Mouse (Mus musculus) liver, embryonic 13.5 days (tissue): Measurements from ENCODE around the gene Smarcc2. TPM values are rescaled to one million over a fixed set of nuclear protein-coding genes. Genes with fewer than 3 reads are reported as not detected.

Source experiments
- ATAC-seq: fragments of 200-750 bp; cut with Nextera tagmentation; 2 replicates; pipeline ENCODE4 v1.8.0; 2017; ENCODE audit warnings: low read depth, mild to moderate bottlenecking, moderate number of reproducible peaks, moderate library complexity
- DNase-seq: peaks from one replicate; pipeline ENCODE4 v3.0.0; 2022
- H3K27ac ChIP-seq: fragments of 300-500 bp; sonication (generic); 2 replicates; pipeline ENCODE4 v1.5.1; 2015; ENCODE audit warnings: moderate library complexity, mild to moderate bottlenecking, inconsistent platforms
- H3K27me3 ChIP-seq: fragments of 300-500 bp; sonication (generic); 2 replicates; pipeline ENCODE4 v1.6.1; 2015; ENCODE audit warnings: mild to moderate bottlenecking, inconsistent platforms
- H3K36me3 ChIP-seq: fragments of 300-500 bp; sonication (generic); 2 replicates; pipeline ENCODE4 v1.6.1; 2015; ENCODE audit warnings: mild to moderate bottlenecking, inconsistent platforms
- H3K4me1 ChIP-seq: fragments of 300-500 bp; sonication (generic); replicated peaks from 2 replicates; pipeline ENCODE4 v1.6.1; 2015; ENCODE audit warnings: inconsistent platforms
- H3K4me2 ChIP-seq: fragments of 300-500 bp; sonication (generic); 2 replicates; pipeline ENCODE4 v1.6.1; 2015; ENCODE audit warnings: inconsistent platforms, mild to moderate bottlenecking, moderate library complexity
- H3K4me3 ChIP-seq: fragments of 300-500 bp; sonication (generic); replicated peaks from 2 replicates; pipeline ENCODE4 v1.5.1; 2015; ENCODE audit warnings: mild to moderate bottlenecking, inconsistent platforms
- H3K9ac ChIP-seq: fragments of 300-500 bp; sonication (generic); 2 replicates; pipeline ENCODE4 v1.6.1; 2015; ENCODE audit warnings: mild to moderate bottlenecking, inconsistent platforms
- H3K9me3 ChIP-seq: fragments of 300-500 bp; sonication (generic); replicated peaks from 2 replicates; pipeline ENCODE4 v1.6.1; 2016; ENCODE audit warnings: inconsistent platforms
- WGBS: fragments of 180-500 bp; shearing (Covaris S2); methylation state at CpG from one replicate; pipeline ENCODE4 v1.1.7; 2015; ENCODE audit not compliant: insufficient replicate concordance; 5-methylcytosine and 5-hydroxymethylcytosine counted together
- polyA plus RNA-seq: library from polyadenylated mRNA; unstranded; fragments of >200 nt; fragmentation: Nextera tagmentation; extraction: Ambion mirVana; gene quantifications from 2 replicates; pipeline ENCODE4 v1.2.1, GENCODE M21; 2015

Gene Smarcc2
- polyA plus RNA-seq, 1 experiment from 2014 or later: 18.5 TPM

DNA sequence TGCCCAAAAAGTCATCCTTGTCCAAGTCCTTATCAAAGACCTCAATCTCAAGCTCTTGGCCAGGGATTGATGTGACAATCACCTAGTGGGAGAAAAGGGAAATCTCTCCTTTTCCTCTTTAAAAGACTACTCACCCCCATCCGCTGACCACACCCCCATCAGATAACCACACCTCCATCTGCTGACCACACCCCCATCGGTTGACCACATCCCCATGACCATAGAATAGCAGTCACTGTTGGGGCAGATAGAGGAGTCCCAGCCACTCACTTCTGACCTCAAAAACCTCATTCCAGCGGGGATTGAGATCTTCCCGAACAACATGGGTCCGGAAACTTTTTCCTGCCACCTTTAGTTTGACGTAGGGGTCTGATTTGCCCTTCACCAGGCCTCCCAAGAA, 57.6 kb downstream of the Smarcc2 start:
- Histone ChIP-seq H3K4me1 (peaks cover 35% of the 10 kb centered on the region), H3K4me3 (no peak overlapping the region), H3K9ac (0 out of 2 replicates have a peak overlapping the region, but pooled peaks have one; percentile 22), H3K9me3 (no peaks in the 10 kb centered on the region), H3K4me2 (no peak overlapping the region), H3K27me3 (no peaks in the 10 kb centered on the region), H3K36me3 (peaks cover 69% of the 10 kb centered on the region), H3K27ac (no peak overlapping the region)
- ATAC-seq (no peak), DNase-seq (no peak)
- 15% methylated on average over 6 of the region's 6 CpGs for WGBS

DNA sequence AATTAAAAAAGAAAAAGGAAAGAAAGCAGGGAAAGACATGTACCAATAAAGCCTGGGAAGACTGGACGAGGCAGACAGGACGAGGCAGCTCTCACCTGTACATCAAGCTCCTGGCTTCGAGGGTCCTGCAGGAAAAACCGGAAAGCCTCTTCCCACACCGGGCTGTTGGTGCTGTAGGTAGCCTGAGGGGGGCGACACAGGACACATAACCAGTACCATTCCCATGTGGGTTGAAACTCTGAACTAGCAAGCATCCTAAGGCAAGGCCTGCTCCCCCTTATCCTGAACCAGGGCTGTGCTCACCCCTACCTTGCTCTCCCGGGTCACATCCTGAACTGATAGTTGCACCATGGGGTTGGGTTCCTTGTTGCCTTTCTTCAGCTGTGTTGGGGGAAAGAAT, 59.8 kb downstream of the Smarcc2 start:
- H3K36me3 ChIP-seq: peaks cover 56% of the 10 kb centered on the region
- no peak overlapping the region for H3K4me3 ChIP-seq
- ATAC-seq (no peak), DNase-seq (no peak)
- 74% methylated on average over 7 of the region's 7 CpGs for WGBS
- 0 out of 2 replicates have a peak, but pooled peaks cover under 1% of the 10 kb centered on the region for H3K27me3 ChIP-seq
- no peak overlapping the region for H3K4me2 ChIP-seq
- H3K27ac ChIP-seq: no peak overlapping the region
- H3K9me3 ChIP-seq: no peaks in the 10 kb centered on the region
- no peak overlapping the region for H3K9ac ChIP-seq
- H3K4me1 ChIP-seq: peaks cover 36% of the 10 kb centered on the region

DNA sequence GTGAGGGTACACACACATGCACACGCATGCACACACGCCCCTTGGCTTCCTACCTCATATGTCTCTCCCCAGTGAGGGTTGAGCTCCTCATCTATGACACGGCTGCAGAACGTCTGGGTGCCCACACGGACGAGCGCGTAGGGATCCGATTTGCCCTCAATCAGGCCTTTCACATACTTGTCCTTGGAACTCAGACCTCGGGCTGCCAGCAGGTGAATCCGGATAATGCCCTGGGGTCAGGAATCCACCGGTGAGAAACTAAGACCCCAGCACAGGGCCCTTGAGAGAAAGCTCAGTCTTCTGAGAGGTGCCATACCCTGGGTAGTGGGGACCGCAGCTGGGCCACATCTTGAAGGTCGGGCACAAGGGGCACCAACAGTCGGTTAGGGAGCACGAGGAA, 61.5 kb downstream of the Smarcc2 start:
- H3K9me3 ChIP-seq: no peaks in the 10 kb centered on the region
- DNase-seq (no peak), ATAC-seq (no peak)
- 85% methylated on average over 16 of the region's 16 CpGs for WGBS
- no peak overlapping the region for H3K9ac ChIP-seq
- H3K4me2 ChIP-seq: no peak overlapping the region
- 0 out of 2 replicates have a peak, but pooled peaks cover 3% of the 10 kb centered on the region for H3K27me3 ChIP-seq
- H3K4me3 ChIP-seq: no peak overlapping the region
- peaks cover 45% of the 10 kb centered on the region for H3K4me1 ChIP-seq
- no peak overlapping the region for H3K27ac ChIP-seq
- peaks cover 47% of the 10 kb centered on the region for H3K36me3 ChIP-seq

DNA sequence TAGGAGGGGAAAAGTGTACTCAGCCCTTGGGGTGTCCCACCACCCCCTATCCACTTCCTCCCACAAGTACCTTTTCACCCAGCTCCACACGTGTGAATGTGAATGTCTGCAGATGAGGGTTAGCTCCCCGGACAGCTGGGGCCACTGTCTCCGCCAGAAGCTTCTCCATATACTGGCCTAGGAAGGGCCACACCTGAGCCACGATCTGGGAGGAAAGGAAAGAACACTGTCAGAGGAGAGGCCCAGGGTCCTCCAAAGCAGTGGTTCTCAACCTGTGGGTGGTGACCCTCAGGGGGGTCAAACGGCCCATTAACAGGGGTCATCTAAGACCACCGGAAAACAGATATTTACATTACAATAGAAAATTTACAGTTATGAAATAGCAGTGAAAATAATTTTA, 63.3 kb downstream of the Smarcc2 start:
- Histone ChIP-seq H3K27ac (no peak overlapping the region), H3K9ac (no peak overlapping the region), H3K4me3 (no peak overlapping the region), H3K27me3 (0 out of 2 replicates have a peak, but pooled peaks cover 3% of the 10 kb centered on the region), H3K4me1 (peaks cover 40% of the 10 kb centered on the region), H3K36me3 (peaks cover 34% of the 10 kb centered on the region), H3K9me3 (no peaks in the 10 kb centered on the region), H3K4me2 (no peak overlapping the region)
- ATAC-seq (no peak), DNase-seq (no peak)
- 73% methylated on average over 6 of the region's 6 CpGs for WGBS

DNA sequence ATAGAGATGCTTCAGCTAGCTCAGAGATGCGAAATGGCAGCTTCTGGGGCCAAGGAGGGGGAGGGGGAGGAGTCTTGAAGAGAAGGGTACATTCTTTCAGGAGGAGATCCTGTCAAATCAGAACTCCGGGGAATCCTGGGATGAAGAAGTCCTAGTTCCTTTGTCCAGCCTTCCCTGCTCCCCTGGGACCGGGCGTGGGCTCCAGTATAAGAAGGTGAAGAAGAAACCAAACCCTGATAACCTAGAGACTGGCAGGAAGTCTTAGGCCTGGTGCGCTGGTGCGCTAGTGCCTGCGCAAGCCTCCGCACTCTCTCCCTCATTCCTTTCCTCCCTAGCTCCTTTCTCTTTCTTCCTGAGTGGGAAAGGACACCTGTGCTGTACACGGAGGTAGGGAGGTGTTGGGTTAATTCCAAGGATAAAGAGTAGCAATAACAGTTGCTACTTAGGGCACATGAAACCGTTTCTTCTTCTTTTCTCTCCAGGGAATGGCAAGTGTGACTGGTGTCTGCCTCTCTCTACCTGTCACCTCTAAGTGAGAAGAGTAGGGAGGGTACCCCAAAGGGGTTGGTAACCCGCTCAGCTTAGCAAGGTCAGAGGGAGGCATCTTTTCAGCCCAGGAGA, 65.2 kb downstream of the Smarcc2 start:
- H3K36me3 ChIP-seq: peaks cover 24% of the 10 kb centered on the region
- 0 out of 2 replicates have a peak, but pooled peaks cover 3% of the 10 kb centered on the region for H3K27me3 ChIP-seq
- peak overlapping the region; percentile 91 for H3K9ac ChIP-seq
- H3K4me1 ChIP-seq: peaks cover 34% of the 10 kb centered on the region
- ATAC-seq: no peak
- peak overlapping the region; percentile 93 for H3K27ac ChIP-seq
- H3K9me3 ChIP-seq: no peaks in the 10 kb centered on the region
- H3K4me3 ChIP-seq: peak overlapping the region; percentile 87
- DNase-seq: no peak
- peak overlapping the region; percentile 100 for H3K4me2 ChIP-seq
- WGBS: 20% methylated on average over 11 of the region's 11 CpGs

DNA sequence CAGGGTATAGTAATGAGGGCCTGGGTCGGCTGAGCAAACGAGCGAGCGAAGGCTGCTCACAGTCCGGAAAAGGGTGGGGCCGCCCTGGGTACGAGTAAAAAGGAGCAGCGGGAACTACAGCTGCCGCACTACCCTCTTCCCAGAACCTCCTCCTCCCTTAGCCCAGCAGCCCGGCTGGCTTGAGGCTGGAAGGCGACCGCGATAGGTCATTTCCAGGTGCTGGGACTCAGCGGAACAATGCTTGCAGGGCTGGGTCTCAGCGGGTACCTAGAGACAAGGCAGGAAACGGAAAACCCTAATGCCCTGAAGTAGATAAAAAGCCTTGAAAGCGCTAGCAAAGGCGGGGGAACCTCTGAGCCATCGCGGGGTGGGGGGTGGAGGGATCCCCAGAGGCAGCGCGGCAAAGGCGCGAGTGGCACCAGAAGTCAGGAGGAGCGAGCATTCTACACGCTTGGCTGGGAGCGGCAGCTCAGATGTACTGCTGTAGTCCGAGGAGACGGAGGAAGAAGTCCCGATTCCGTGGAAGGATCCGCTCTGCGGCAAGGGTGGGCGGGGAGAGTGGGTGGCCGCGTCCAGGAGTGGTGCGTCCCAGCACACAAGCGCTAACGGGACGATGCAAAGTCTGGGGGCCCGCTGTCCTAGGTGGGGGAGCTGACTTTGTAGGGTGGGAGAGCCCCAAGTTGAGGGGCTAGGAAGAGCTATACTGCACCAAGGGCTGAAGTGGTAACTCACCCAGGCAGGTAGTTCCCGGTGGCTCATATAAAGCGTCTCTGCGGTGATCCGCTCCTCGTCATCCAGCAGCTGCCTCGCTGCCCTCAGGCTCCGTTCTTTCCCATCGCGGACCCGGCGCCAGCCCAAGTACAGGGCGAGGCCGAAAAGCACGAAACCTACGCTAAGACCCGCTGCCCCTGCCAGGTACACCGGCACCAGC, 65.9 kb downstream of the Smarcc2 start:
- H3K27me3 ChIP-seq: 0 out of 2 replicates have a peak, but pooled peaks cover 3% of the 10 kb centered on the region
- peak overlapping the region; percentile 91 for H3K9ac ChIP-seq
- peaks cover 17% of the 10 kb centered on the region for H3K36me3 ChIP-seq
- no peaks in the 10 kb centered on the region for H3K9me3 ChIP-seq
- H3K4me2 ChIP-seq: peak overlapping the region; percentile 100
- ATAC-seq (peak; percentile 18), DNase-seq (no peak)
- peak overlapping the region; percentile 93 for H3K27ac ChIP-seq
- H3K4me3 ChIP-seq: peak overlapping the region; percentile 87
- H3K4me1 ChIP-seq: peaks cover 34% of the 10 kb centered on the region
- 1% methylated on average over 58 of the region's 58 CpGs for WGBS

DNA sequence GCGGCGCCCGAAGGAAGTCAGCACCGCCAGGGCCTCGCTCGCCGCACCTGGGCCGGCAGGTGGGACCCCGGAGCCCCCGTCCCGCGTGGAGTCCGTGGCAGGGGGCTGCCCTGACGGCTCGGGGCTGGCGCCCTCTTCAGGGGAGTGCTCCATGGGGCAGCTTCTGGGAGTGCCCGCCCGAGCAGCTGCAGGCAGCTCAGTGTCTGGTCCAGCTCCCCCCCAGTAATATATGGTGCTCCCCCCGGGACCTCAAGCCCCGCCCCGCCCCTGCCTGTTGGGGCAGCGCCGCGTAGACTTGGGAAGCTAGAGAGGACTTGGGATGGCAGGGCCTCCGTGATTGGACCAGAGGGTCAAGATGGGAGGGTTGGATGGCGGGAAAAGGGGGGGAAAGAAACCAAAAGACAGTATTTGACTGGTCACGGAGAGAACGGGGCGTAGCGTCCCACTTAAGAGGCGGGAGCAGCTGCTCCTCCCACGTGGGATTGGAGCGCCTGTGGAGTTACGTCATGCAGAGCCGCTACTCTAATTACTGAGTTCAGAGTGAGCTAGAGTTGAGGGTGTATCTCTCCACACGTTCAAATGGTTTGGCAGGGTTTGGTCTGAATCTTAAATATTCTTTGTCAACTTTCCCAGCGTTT, 66.7 kb downstream of the Smarcc2 start, which contains the start of gene Esyt1:
Gene Esyt1, minus strand, starts transcription at position 201 of the 638 bp plus-strand sequence.
- peaks cover 10% of the 10 kb centered on the region for H3K36me3 ChIP-seq
- ATAC-seq: peak; percentile 96

DNA sequence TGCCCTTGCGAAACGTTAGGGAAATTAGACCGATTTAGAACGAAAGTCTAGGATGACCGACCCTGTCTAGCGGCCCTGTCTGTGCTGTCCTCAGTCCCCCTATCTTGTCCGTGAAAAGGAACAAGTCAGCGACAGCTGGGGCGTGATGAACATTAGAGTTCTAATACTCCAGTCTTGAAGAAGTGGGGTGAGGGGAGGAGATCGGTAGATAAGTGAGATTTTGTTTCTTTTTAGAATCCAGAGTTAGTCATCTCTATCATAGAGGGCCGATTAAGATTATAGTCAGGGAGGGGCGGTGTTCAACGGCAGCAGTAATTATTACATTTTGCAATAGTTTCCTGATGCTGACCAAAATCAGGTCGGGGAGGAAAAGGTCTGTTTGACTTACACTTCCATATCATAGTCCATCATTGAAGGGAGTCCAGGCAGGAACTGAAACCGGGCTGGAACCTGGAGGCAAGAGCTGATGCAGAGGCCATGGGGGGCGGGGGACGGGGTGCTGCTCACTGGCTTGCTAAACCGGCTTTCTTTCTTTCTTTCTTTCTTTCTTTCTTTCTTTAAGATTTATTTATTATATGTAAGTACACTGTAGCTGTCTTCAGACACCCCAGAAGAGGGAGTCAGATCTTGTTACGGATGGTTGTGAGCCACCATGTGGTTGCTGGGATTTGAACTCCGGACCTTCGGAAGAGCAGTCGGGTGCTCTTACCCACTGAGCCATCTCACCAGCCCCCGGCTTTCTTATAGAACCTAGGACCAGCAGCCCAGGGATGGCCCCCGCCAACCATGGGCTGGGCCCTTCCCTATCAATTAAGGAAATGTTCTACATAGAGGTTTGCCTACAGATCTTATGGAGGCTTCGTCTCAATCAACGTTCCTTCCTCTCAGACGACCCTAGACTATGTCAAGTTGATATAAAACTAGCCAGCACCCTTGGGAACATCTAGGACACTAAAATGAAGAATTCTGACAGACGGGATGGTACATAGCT, 67.6 kb downstream of the Smarcc2 start:
- Histone ChIP-seq H3K4me1 (peaks cover 34% of the 10 kb centered on the region), H3K9ac (peak overlapping the region; percentile 71), H3K4me2 (peak overlapping the region; percentile 100), H3K36me3 (peaks cover under 1% of the 10 kb centered on the region), H3K4me3 (peak overlapping the region; percentile 87), H3K27ac (peak overlapping the region; percentile 76), H3K9me3 (no peaks in the 10 kb centered on the region), H3K27me3 (0 out of 2 replicates have a peak, but pooled peaks cover 3% of the 10 kb centered on the region)
- WGBS: 22% methylated on average over 28 of the region's 28 CpGs
- ATAC-seq (peak; percentile 25; the same call in 1 of the 2 replicates), DNase-seq (no peak)

More for the DNA sequence above, 66.7 kb downstream of the Smarcc2 start, which contains the start of gene Esyt1:
- Histone ChIP-seq H3K27me3 (0 out of 2 replicates have a peak, but pooled peaks cover 3% of the 10 kb centered on the region), H3K9me3 (no peaks in the 10 kb centered on the region), H3K4me2 (peak within 1 kb of the TSS; percentile 100), H3K4me3 (peak within 1 kb of the TSS; percentile 87), H3K9ac (peak within 1 kb of the TSS; percentile 91), H3K27ac (peak within 1 kb of the TSS; percentile 93), H3K4me1 (peaks cover 34% of the 10 kb centered on the region)
- under 1% methylated on average over 37 of the region's 37 CpGs for WGBS
- peak; percentile 95 for DNase-seq

DNA sequence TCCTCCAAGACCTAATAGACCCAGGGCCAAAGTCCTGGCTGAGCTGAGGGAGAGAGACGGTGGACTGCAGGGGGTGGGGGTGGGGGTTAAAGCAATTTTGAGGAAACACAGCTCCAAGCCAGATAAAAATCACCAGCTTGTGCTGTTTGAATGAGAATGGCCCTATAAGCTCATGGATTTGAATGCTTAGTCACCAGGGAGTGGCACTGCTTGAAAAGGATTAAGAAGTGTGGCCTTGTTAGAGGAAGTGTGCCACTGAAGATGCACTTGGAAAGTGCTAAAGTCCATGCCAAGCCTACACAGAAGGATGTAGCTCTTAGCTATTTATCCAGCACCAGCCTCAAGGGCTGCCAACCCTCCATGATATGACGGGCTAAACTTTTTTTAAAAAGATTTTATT, 76.2 kb downstream of the Smarcc2 start:
- ATAC-seq: no peak
- no peak for DNase-seq
- H3K4me1 ChIP-seq: peaks cover 21% of the 10 kb centered on the region
- no peak overlapping the region for H3K4me2 ChIP-seq
- no peaks in the 10 kb centered on the region; the same call in 1 of the 2 replicates for H3K27me3 ChIP-seq
- no peak overlapping the region for H3K27ac ChIP-seq
- H3K36me3 ChIP-seq: no peaks in the 10 kb centered on the region
- H3K4me3 ChIP-seq: no peak overlapping the region
- WGBS: 73% methylated on average over 2 of the region's 2 CpGs
- no peaks in the 10 kb centered on the region for H3K9me3 ChIP-seq
- no peak overlapping the region for H3K9ac ChIP-seq

DNA sequence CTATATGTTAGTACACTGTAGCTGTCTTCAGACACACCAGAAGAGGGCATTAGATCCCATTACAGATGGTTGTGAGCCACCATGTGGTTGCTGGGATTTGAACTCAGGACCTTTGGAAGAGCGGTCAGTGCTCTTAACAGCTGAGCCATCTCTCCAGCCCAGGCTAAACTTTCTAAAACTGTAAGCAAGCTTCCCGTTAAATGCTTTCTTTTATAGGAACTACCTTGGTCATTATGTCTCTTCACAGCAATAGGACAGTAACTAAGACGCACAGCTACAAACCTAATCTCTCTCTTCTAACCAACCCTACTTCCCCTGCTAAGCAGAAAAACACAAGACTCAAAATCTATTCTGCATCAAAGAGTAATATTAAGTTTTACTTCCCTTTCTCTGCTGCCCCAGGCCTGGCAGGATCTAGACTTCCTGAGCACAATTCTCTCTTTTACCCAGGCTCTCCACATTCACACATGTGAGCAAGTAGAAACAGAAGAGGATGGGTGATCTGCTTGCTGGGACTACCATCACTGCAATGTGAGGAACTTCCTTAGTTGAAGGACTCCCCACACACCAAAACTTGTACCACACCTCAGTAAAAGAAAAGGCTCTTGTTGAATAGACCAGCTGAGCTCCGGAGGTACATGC, 76.7 kb downstream of the Smarcc2 start:
- ATAC-seq (peak; percentile 40), DNase-seq (no peak)
- Histone ChIP-seq H3K4me1 (peaks cover 21% of the 10 kb centered on the region), H3K36me3 (no peaks in the 10 kb centered on the region), H3K9me3 (no peaks in the 10 kb centered on the region), H3K4me3 (peak overlapping the region; percentile 34), H3K9ac (peak overlapping the region; percentile 56), H3K27me3 (no peaks in the 10 kb centered on the region; the same call in 1 of the 2 replicates), H3K4me2 (peak overlapping the region; percentile 52), H3K27ac (peak overlapping the region; percentile 58)
- WGBS: 61% methylated on average over 4 of the region's 4 CpGs
